Mouse (Mus musculus) gastrocnemius, postnatal 36 days (tissue): Measurements from ENCODE around the gene Tlr12. TPM values are rescaled to one million over a fixed set of nuclear protein-coding genes. Genes with fewer than 3 reads are reported as not detected.

ENCODE experiments used
- total RNA-seq, 2 experiments: library from RNA; stranded (reverse); gene quantifications; 2 replicates each; pipeline ENCODE4 v1.2.3; 2021

Tlr12 gene
- total RNA-seq, 2 experiments from 2014 or later: 0.71 TPM; not detected in 1

Other genes starting within 250 kb of the Tlr12 start
- 1 to 10 TPM; 1.7 to 3.0 TPM for gene Zscan20, start 8.5 kb downstream of the Tlr12 start, total RNA-seq
- 10 to 100 TPM; 15.5 to 17.8 TPM for gene Phc2, start 36.1 kb upstream of the Tlr12 start, total RNA-seq
- gene A3galt2, start 136.7 kb upstream of the Tlr12 start, total RNA-seq: under 1 TPM; 0.10 to 0.20 TPM
- 10 to 100 TPM in 1 of 2 experiments, 1 to 10 TPM in 1; 8.4 to 10.4 TPM for gene Zfp362, start 187.4 kb upstream of the Tlr12 start, total RNA-seq